Mouse (Mus musculus) liver, embryonic 18 days (tissue): ENCODE data around the gene Olfr504. TPM values are rescaled to one million over a fixed set of nuclear protein-coding genes. Genes with fewer than 3 reads are reported as not detected.

ENCODE experiments used
- polyA plus RNA-seq: library from polyadenylated mRNA; depleted of rRNA; stranded (reverse); fragments of >200 nt; gene quantifications from 2 replicates; pipeline ENCODE4 v1.2.3, GENCODE M21; 2012; rRNA removed

Olfr504 gene
- polyA plus RNA-seq, result not detected in 2 replicates

DNA sequence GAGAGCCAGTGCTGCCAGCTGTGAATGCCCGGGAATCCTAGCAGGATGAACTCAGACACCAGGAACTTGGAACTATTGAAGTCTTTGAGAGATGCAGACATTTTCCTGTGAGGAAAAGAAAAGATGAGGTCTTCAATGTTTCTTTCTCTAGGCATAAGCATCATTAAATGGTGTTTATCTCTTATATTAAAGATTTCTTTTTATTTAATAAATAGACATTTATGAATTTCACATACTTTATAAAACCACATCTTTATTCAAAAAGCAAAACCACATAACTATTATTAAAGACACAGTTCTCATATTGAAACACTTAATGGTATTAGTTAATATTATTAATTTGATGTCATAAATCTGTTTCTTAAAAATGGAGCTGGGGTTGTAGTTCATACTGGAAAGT lies at the start of gene Olfr504:
Gene Olfr504, minus strand, starts transcription at position 101 of the 400 bp plus-strand sequence.

DNA sequence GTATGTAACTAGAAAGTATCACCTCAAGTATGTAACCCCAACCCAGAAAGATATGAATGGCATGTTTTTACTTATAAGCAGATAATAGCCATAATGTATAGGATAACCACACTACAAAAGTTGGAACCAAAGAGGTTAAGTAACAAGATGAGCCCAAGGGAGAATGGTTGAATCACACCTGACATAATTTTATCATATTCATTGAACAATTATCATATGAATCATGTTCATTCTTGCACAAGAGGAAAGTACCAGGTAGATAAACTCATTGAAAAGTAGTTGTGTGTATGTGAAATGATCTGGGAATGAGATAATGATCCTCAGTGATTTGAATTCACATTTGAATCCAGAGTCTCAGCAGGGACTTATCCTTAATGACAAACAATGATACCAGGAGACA lies 44.9 kb upstream of the Olfr504 start, which contains the start of gene Olfr506:
Gene Olfr506, plus strand, starts transcription at position 301 of the 400 bp plus-strand sequence.

DNA sequence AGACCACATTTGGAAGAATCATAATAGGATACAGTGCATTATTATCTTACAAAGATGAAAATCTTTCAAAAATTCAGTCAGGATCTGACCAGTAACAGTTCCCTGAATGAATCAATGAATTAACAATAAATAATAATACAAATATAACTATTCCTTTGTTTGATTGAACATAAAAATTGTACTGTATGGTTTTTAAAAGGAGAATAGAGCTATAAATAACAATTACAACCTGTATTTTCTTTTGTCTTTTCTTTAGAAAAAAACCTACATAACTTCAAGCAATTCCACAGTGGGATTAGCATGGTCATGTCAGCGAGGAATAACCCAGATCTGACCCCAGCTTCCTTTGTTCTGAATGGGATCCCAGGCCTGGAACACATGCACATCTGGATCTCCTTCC lies 21.4 kb downstream of the Olfr504 start, which contains the start of gene Olfr503:
Gene Olfr503, plus strand, starts transcription at position 301 of the 400 bp plus-strand sequence.

DNA sequence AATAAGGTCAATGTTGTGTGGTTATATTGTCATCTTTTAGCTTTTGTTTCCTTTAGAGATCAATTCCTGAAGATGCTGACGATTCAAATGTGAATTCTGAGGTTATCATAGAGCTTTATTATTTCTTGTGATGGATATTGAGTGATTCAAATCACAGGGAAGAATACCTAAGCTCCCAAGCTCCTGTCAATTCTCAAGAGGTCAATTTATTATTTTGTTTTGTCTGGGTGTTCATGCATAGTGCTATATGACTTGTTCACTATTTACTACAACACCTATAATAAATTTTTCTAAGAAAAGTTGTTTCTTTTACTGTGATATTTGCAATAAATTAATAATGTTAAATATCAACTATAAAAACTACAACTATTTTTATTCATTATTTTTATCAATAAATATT lies 40.6 kb downstream of the Olfr504 start, which contains the start of gene Olfr502:
Gene Olfr502, minus strand, starts transcription at position 101 of the 400 bp plus-strand sequence.

Other genes with a start within 250 kb of the Olfr504 start
- gene Olfr492, start 242.1 kb downstream of the Olfr504 start, polyA plus RNA-seq, result not detected in 2 replicates
- gene Olfr493, start 218.8 kb downstream of the Olfr504 start, polyA plus RNA-seq, result not detected in 2 replicates
- not detected in 2 replicates for gene Olfr494, start 200.5 kb downstream of the Olfr504 start, polyA plus RNA-seq
- gene Olfr495, start 172.6 kb downstream of the Olfr504 start, polyA plus RNA-seq, result not detected in 2 replicates
- gene Olfr497, start 145.4 kb downstream of the Olfr504 start, polyA plus RNA-seq, result not detected in 2 replicates
- not detected in 2 replicates for gene Olfr498, start 100.5 kb downstream of the Olfr504 start, polyA plus RNA-seq
- not detected in 2 replicates for gene Olfr502, start 40.7 kb downstream of the Olfr504 start, polyA plus RNA-seq
- gene Olfr503, start 21.3 kb downstream of the Olfr504 start, polyA plus RNA-seq, result not detected in 2 replicates
- not detected in 2 replicates for gene Olfr506, start 45.0 kb upstream of the Olfr504 start, polyA plus RNA-seq
- gene Olfr507, start 56.0 kb upstream of the Olfr504 start, polyA plus RNA-seq, result not detected in 2 replicates
- gene Olfr508, start 64.2 kb upstream of the Olfr504 start, polyA plus RNA-seq, result not detected in 2 replicates
- gene Olfr509, start 86.1 kb upstream of the Olfr504 start, polyA plus RNA-seq, result not detected in 2 replicates
- gene Olfr510, start 100.6 kb upstream of the Olfr504 start, polyA plus RNA-seq, result not detected in 2 replicates
- not detected in 2 replicates for gene Olfr512, start 147.5 kb upstream of the Olfr504 start, polyA plus RNA-seq
- gene Olfr513, start 185.2 kb upstream of the Olfr504 start, polyA plus RNA-seq, result not detected in 2 replicates